Mouse (Mus musculus): ENCODE data around the gene Acot8. TPM values are rescaled to one million over a fixed set of nuclear protein-coding genes. Genes with fewer than 3 reads are reported as not detected.
A peak's percentile ranks its signal among the peaks of the same experiment; 100 is the strongest.

The Acot8 gene
- polyA plus RNA-seq, 1 experiment: 102 TPM

DNA sequence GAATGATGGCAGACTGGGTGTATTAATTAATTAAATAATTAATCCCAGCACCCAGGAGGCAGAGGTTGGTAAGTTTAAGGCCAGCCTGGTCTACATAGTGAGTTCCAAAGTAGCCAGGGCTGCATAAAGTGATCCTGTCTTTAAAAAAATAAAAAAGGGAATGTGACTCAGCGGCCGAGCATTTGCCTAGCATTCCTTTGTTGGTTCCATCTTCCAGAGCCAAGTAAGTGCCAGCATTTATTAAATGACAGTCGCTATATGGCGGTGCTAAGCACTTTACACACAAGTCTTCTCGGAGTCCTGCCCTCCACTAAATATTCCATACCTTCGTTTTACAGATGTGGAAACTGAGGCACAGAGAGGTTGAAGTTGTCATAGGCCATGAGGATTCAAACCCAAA, 28.6 kb downstream of the Acot8 start:
- Histone ChIP-seq H3K36me3 (ENCODE audit: control insufficient read depth, insufficient read depth, low read length) (peaks cover 4% of the 10 kb centered on the region; the same call in 1 of the 2 replicates), H3K27me3 (ENCODE audit: control insufficient read depth, insufficient read depth, low read length) (no peaks in the 10 kb centered on the region), H3K4me1 (ENCODE audit: control insufficient read depth, insufficient read depth, insufficient read length, low read length) (peaks cover 8% of the 10 kb centered on the region; the same call in 1 of the 2 replicates), H3K4me3 (ENCODE audit: low read depth, low read length) (no peak overlapping the region), H3K27ac (ENCODE audit: insufficient read depth, low read depth, low read length) (no peak overlapping the region)
- WGBS: 84% methylated on average over 6 of the region's 6 CpGs
- no peak for TF ChIP-seq POLR2A (IDR thresholded peaks at IDR 0.05; ENCODE audit: low read depth, low read length)
- no peak for TF ChIP-seq CTCF (IDR thresholded peaks at IDR 0.05; ENCODE audit: extremely low read depth, insufficient read length, insufficient replicate concordance, low read depth, low read length)

GRCm38 (mm10) chr2:164773989-164774364, 30.7 kb downstream of the Acot8 start:
- 25% methylated on average over 5 of the region's 5 CpGs for WGBS
- H3K4me3 ChIP-seq (ENCODE audit: low read depth, low read length): no peak overlapping the region
- peak overlapping the region; percentile 14 for H3K27ac ChIP-seq (ENCODE audit: insufficient read depth, low read depth, low read length)
- H3K36me3 ChIP-seq (ENCODE audit: control insufficient read depth, insufficient read depth, low read length): peaks cover 4% of the 10 kb centered on the region; the same call in 1 of the 2 replicates
- TF ChIP-seq CTCF (IDR thresholded peaks at IDR 0.05; ENCODE audit: extremely low read depth, insufficient read length, insufficient replicate concordance, low read depth, low read length) (no peak), POLR2A (IDR thresholded peaks at IDR 0.05; ENCODE audit: low read depth, low read length) (no peak)
- no peaks in the 10 kb centered on the region for H3K27me3 ChIP-seq (ENCODE audit: control insufficient read depth, insufficient read depth, low read length)
- H3K4me1 ChIP-seq (ENCODE audit: control insufficient read depth, insufficient read depth, insufficient read length, low read length): peaks cover 12% of the 10 kb centered on the region; the same call in 1 of the 2 replicates

DNA sequence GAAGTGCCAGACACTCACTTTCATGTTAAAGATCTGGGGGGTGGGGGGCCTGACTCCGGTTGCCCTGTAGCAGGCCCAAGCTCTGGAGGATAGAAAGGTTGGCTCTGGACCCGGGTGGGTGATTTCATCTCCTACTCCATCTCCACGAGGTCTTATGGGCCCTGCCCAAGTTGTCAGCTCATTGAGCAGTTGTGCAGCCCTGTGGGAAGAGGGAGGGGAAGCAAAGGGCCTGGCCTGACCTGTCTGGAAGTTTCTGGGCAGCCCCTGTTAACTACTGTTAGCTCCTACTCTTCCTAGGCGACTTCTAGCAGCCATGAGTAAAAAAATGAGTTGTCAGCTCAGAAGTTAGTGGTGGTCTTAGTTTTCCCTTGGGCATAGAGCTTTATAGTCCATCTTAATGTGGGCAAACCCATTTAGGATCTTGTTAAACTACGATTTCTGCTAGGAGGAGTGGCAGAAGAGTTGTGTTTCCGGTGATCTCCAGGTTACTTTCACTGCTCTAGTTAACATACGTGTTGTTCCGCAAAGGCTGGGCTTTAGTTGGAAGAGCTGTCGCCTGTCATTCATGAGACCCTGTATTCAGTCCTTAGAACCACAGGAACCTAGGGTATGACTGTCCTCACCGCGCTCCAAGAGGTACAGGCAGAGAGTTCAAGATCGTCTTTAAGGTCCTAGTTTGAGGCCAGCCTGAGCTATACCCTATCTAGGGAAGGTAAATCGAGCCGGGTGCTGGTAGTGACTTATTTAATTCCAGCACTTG, 31.3 kb downstream of the Acot8 start:
- Histone ChIP-seq H3K27ac (ENCODE audit: insufficient read depth, low read depth, low read length) (peak overlapping the region; percentile 14), H3K4me3 (ENCODE audit: low read depth, low read length) (no peak overlapping the region), H3K4me1 (ENCODE audit: control insufficient read depth, insufficient read depth, insufficient read length, low read length) (peaks cover 12% of the 10 kb centered on the region; the same call in 1 of the 2 replicates), H3K27me3 (ENCODE audit: control insufficient read depth, insufficient read depth, low read length) (no peaks in the 10 kb centered on the region), H3K36me3 (ENCODE audit: control insufficient read depth, insufficient read depth, low read length) (peaks cover 4% of the 10 kb centered on the region; the same call in 1 of the 2 replicates)
- WGBS: 61% methylated on average over 14 of the region's 14 CpGs
- TF ChIP-seq CTCF (IDR thresholded peaks at IDR 0.05; ENCODE audit: extremely low read depth, insufficient read length, insufficient replicate concordance, low read depth, low read length) (no peak), POLR2A (IDR thresholded peaks at IDR 0.05; ENCODE audit: low read depth, low read length) (no peak)

GRCm38 (mm10) chr2:164771123-164771522, 33.6 kb downstream of the Acot8 start:
- H3K36me3 ChIP-seq (ENCODE audit: control insufficient read depth, insufficient read depth, low read length): peaks cover 15% of the 10 kb centered on the region
- H3K4me1 ChIP-seq (ENCODE audit: control insufficient read depth, insufficient read depth, insufficient read length, low read length): peaks cover 12% of the 10 kb centered on the region; the same call in 1 of the 2 replicates
- no peaks in the 10 kb centered on the region for H3K27me3 ChIP-seq (ENCODE audit: control insufficient read depth, insufficient read depth, low read length)
- 28% methylated on average over 8 of the region's 8 CpGs for WGBS
- TF ChIP-seq CTCF (IDR thresholded peaks at IDR 0.05; ENCODE audit: extremely low read depth, insufficient read length, insufficient replicate concordance, low read depth, low read length) (no peak), POLR2A (IDR thresholded peaks at IDR 0.05; ENCODE audit: low read depth, low read length) (no peak)
- H3K27ac ChIP-seq (ENCODE audit: insufficient read depth, low read depth, low read length): no peak overlapping the region
- peak overlapping the region; percentile 14; the same call in 1 of the 2 replicates for H3K4me3 ChIP-seq (ENCODE audit: low read depth, low read length)

GRCm38 (mm10) chr2:164770279-164770678, 34.4 kb downstream of the Acot8 start:
- Histone ChIP-seq H3K27ac (ENCODE audit: insufficient read depth, low read depth, low read length) (peak overlapping the region; percentile 3; the same call in 1 of the 2 replicates), H3K4me1 (ENCODE audit: control insufficient read depth, insufficient read depth, insufficient read length, low read length) (peaks cover 12% of the 10 kb centered on the region; the same call in 1 of the 2 replicates), H3K4me3 (ENCODE audit: low read depth, low read length) (peak overlapping the region; percentile 81), H3K27me3 (ENCODE audit: control insufficient read depth, insufficient read depth, low read length) (no peaks in the 10 kb centered on the region), H3K36me3 (ENCODE audit: control insufficient read depth, insufficient read depth, low read length) (peaks cover 22% of the 10 kb centered on the region)
- TF ChIP-seq CTCF (IDR thresholded peaks at IDR 0.05; ENCODE audit: extremely low read depth, insufficient read length, insufficient replicate concordance, low read depth, low read length): no peak
- no peak for TF ChIP-seq POLR2A (IDR thresholded peaks at IDR 0.05; ENCODE audit: low read depth, low read length)
- under 1% methylated on average over 15 of the region's 15 CpGs for WGBS

- 1% methylated on average over 53 of the region's 53 CpGs for WGBS
- H3K4me3 ChIP-seq (ENCODE audit: low read depth, low read length): peak within 1 kb of the TSS; percentile 81
- peak; percentile 31; the same call in 1 of the 2 replicates for TF ChIP-seq POLR2A (IDR thresholded peaks at IDR 0.05; ENCODE audit: low read depth, low read length)
- TF ChIP-seq CTCF (IDR thresholded peaks at IDR 0.05; ENCODE audit: extremely low read depth, insufficient read length, insufficient replicate concordance, low read depth, low read length): no peak; the same call in 1 of the 2 replicates
- peak within 1 kb of the TSS; percentile 18 for H3K27ac ChIP-seq (ENCODE audit: insufficient read depth, low read depth, low read length)
- no peaks in the 10 kb centered on the region for H3K27me3 ChIP-seq (ENCODE audit: control insufficient read depth, insufficient read depth, low read length)
- peaks cover 12% of the 10 kb centered on the region; the same call in 1 of the 2 replicates for H3K4me1 ChIP-seq (ENCODE audit: control insufficient read depth, insufficient read depth, insufficient read length, low read length)
- H3K36me3 ChIP-seq (ENCODE audit: control insufficient read depth, insufficient read depth, low read length): peaks cover 28% of the 10 kb centered on the region
These were observed 35.2 kb downstream of the Acot8 start, which contains the start of gene Ube2c for GRCm38 (mm10) chr2:164769258-164770037. Ube2c (plus strand) TSS chr2:164769898.
